Mouse (Mus musculus): Measurements from ENCODE around the gene Stac2. TPM values are rescaled to one million over a fixed set of nuclear protein-coding genes. Genes with fewer than 3 reads are reported as not detected.
A peak's percentile ranks its signal among the peaks of the same experiment; 100 is the strongest.

Stac2 gene
- total RNA-seq, 2 experiments from 2014 or later = 46.5 to 56.2 TPM

DNA sequence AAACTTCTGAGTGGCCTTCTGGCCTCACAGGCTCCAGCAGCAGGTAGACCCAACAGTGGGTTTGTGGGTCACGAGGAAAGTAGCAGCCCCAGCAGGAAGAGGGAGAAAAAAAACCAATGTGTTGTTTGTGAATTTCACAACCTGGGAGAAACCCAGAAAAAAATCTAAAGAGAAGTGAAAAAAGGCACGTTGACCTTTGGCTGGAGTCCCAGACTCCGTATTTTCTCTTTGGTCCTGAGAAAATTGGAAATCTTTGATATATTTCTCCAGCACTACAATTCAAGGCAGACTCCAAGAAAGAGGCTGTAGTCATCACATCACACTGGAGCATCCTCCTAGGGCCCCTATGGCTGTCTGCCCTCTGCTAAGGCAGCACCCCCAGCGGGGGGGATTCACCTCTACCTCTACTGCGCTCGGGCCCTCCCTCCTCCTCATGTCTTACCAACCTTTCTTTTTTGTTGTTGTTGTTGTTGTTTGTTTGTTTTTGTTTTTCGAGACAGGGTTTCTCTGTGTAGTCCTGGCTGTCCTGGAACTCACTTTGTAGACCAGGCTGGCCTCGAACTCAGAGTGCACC, 55.8 kb downstream of the Stac2 start:
- DNase-seq = no peak

DNA sequence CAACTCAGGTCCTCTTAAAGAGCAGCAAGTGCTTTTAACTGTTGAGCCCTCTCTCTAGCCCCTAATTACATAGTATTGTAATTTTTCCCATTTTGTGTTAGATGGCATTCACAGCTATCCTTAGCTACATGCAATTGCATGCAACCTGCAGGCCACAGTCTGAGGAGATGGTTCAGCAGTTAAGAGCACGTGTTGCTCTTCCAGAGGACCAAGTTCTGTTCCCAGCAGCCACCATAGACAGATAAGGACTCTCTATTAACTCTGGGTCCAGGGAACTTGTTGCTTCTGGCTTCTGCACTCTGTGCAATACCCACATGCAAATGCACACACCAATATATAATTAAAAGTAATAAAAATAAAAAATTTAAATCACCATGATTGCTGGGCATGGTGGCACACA, 56.6 kb downstream of the Stac2 start:
- DNase-seq = no peak

- DNase-seq = no peak
These were observed 57.5 kb downstream of the Stac2 start, which contains the start of gene Arl5c for GRCm38 (mm10) chr11:97995564-97996288. Gene Arl5c, minus strand, starts transcription at chr11:97996181.

- DNase-seq = peak in 1 of 2 experiments; percentile 69
These were observed 58.6 kb downstream of the Stac2 start for GRCm38 (mm10) chr11:97994539-97995100.

DNA sequence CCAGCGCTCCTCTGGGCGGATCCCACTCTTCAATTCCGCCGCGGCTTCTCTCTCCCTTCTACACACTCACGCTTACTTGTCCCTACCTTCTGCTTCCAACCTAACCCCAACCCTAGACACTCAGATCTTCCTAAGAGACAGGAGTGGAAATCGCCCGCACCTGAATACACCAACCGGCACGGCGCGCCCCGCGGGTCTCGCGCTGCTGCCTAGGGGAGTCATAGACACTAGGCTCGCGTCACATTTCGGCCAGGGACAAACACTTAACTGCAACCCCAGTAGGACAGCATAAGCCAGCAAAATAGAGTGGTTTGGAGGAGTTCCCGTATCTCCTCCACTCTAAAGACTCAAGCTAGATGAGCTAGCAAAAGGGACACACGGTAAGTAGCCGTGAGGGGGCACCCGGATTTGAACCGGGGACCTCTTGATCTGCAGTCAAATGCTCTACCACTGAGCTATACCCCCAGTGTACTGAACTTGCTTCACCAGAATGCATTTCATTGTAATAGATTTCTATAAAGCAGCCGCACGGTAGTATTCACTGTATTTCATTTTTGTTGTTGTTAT, 64.6 kb downstream of the Stac2 start:
- peak; percentile 86 to 89 for DNase-seq

DNA sequence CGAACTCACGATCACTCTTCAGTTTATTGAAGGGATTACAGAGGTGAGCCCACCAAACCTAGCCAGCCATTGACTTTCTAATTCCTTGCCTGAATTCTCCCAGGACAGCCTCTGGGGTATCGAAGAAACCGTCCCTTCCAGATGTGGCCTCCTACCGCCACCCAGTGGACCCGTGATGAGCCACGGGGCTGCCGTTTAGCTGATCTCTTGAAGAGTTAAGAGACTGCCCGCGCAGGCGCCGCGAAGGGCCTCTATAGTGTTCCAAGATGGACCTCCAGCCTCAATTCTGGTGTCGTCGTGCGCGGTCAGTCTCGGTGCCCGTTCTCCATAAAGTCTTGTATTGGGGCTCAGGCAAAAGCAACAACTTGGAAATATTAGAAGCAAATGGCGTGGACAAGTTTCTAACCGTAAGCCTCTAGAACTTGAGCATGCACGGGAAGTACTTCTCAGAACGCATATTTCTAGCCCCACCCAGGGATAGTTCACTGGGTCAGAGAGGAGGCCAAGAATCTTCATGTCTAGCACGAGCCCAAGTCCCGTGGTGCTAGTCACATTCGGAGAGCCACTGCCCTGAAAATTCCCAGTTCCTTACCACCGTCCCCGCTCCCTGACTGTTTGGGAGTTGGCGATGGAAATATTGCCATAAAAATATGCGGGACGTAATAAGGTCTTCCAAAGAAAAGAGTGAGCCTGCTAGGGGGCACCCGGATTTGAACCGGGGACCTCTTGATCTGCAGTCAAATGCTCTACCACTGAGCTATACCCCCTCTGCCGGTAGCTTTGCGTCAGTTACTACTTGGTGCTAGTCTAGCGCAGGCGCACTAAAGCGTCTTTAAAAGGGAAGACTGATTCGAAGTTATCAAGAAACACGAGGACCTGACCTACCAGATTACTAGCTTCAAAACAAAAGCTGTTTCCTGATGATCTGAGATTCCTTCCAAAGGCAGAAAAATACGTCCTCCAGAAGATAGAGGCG, 65.4 kb downstream of the Stac2 start:
- peak; percentile 95 to 97 for DNase-seq

GRCm38 (mm10) chr11:97986738-97987465, 66.4 kb downstream of the Stac2 start:
- no peak for DNase-seq

Small RNA genes within 50 kb of the gene (microRNA-seq; reads per million reads assigned to microRNA genes)
- 0 reads per million in 2 experiments for gene Gm27597

Other genes starting within 250 kb of the Stac2 start
- 10 to 100 TPM; 67.5 to 68.4 TPM for gene B230217C12Rik, start 212.7 kb downstream of the Stac2 start, total RNA-seq (2021)
- gene Fbxo47, start 169.3 kb downstream of the Stac2 start, total RNA-seq (2021) = 1 to 10 TPM; 1.5 to 2.1 TPM
- gene Plxdc1, start 67.0 kb downstream of the Stac2 start, total RNA-seq (2021) = 10 to 100 TPM in 1 of 2 experiments, 1 to 10 TPM in 1; 8.2 to 10.0 TPM
- 1 to 10 TPM; 1.0 to 1.1 TPM for gene Arl5c, start 57.3 kb downstream of the Stac2 start, total RNA-seq (2021)
- gene Cacnb1, start 30.4 kb downstream of the Stac2 start, total RNA-seq (2021) = 100 to 1,000 TPM; 135 TPM
- gene Rpl19, start 26.8 kb downstream of the Stac2 start, total RNA-seq (2021) = 100 to 1,000 TPM; 586 to 604 TPM
- gene Fbxl20, start 96.9 kb upstream of the Stac2 start, total RNA-seq (2021) = 10 to 100 TPM; 36.5 TPM
- 10 to 100 TPM; 53.8 to 55.9 TPM for gene Med1, start 139.8 kb upstream of the Stac2 start, total RNA-seq (2021)
- gene Cdk12, start 149.6 kb upstream of the Stac2 start, total RNA-seq (2021) = 10 to 100 TPM; 40.9 to 41.1 TPM

Measured in layer of hippocampus, postnatal 36 days (tissue).